In the genomic region with DNA sequence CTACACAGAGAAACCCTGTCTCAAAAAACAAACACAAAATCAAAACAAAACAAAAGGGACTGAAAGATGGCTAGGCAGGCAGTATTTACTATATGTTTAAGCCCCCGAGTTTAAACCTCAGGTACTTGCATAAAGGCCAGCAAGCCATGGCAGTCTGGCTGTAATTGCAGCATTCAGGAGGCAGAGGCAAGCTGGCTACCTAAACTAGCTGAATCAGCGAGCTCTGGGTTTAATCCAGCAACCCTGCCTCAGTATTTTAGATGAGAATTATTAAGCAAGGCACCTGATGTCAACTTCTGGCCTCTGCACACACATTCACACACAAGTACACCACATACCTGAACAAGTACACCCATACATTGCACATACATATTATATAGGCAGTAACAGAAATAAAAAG, we compare ENCODE assay signal across 9 mouse cellular contexts. TPM values are rescaled to one million over a fixed set of nuclear protein-coding genes. Genes with fewer than 3 reads are reported as not detected.
DNase-seq lines count a peak whose midpoint lies in the region; ATAC-seq lines count a peak whose summit lies in the region.
"Had no signal": no experiment of that assay in that cellular context is flagged by ENCODE, and none has a peak within 500 bp of the region (broad histone marks: within the 10 kb centered on the region; RNA-seq: fewer than 3 reads in every experiment).

No protein-coding gene starts in this region.

- WGBS in embryonic facial prominence, embryonic 14.5 days = 51% methylated on average over 2 of the region's 2 CpGs
- 56% methylated on average over 2 of the region's 2 CpGs for WGBS in midbrain, embryonic 14.5 days

- H3K4me1 ChIP-seq in embryonic facial prominence, embryonic 14.5 days (ENCODE audit: control insufficient read depth, insufficient read depth, low read length) = peaks cover 22% of the 10 kb centered on the region
- peaks cover 35% of the 10 kb centered on the region for H3K4me1 ChIP-seq in midbrain, embryonic 14.5 days (ENCODE audit: control insufficient read depth, insufficient read depth, low read length)

- peaks cover 51% of the 10 kb centered on the region for H3K36me3 ChIP-seq in embryonic facial prominence, embryonic 14.5 days (ENCODE audit: control insufficient read depth, insufficient read depth, low read length)
- H3K36me3 ChIP-seq in midbrain, embryonic 14.5 days (ENCODE audit: control insufficient read depth, insufficient read depth, low read length) = peaks cover 36% of the 10 kb centered on the region

- no peak overlapping the region for H3K4me3 ChIP-seq in embryonic facial prominence, embryonic 14.5 days (ENCODE audit: low read depth, low read length)
- no peak overlapping the region for H3K4me3 ChIP-seq in midbrain, embryonic 14.5 days (replicated peaks; ENCODE audit: low read depth, low read length)
- H3K4me3 ChIP-seq: erythroblast, embryonic 14.5 days had no signal

- H3K27me3 ChIP-seq in embryonic facial prominence, embryonic 14.5 days (replicated peaks; ENCODE audit: control insufficient read depth, insufficient read depth, low read length) = no peaks in the 10 kb centered on the region
- H3K27me3 ChIP-seq in midbrain, embryonic 14.5 days (ENCODE audit: control insufficient read depth, insufficient read depth, low read length) = no peaks in the 10 kb centered on the region

- peak overlapping the region; percentile 34; the same call in 1 of the 2 replicates for H3K4me2 ChIP-seq in embryonic facial prominence, embryonic 14.5 days (ENCODE audit: low read depth, low read length)
- peak overlapping the region; percentile 19; the same call in 1 of the 2 replicates for H3K4me2 ChIP-seq in midbrain, embryonic 14.5 days (ENCODE audit: low read length)

- H3K9me3 ChIP-seq in embryonic facial prominence, embryonic 14.5 days (ENCODE audit: control insufficient read depth, low read length) = no peaks in the 10 kb centered on the region
- no peaks in the 10 kb centered on the region for H3K9me3 ChIP-seq in midbrain, embryonic 14.5 days (ENCODE audit: control insufficient read depth, low read length)

- DNase-seq in kidney, adult 9 months = peak; percentile 77
- DNase-seq in kidney, postnatal 14 days = no peak
- peak; percentile 24 for DNase-seq in NIH3T3 (ENCODE audit: low read depth)
- DNase-seq in embryonic facial prominence, embryonic 14.5 days (ENCODE audit: low spot score) = no peak
- DNase-seq in midbrain, embryonic 14.5 days = no peak
- DNase-seq in layer of hippocampus, adult 18-20 months (ENCODE audit: low spot score in 2 of 2) = no peak

- H3K9ac ChIP-seq in embryonic facial prominence, embryonic 14.5 days (ENCODE audit: low read depth, low read length) = no peak overlapping the region; the same call in 1 of the 2 replicates
- peak overlapping the region; percentile 1; the same call in 1 of the 2 replicates for H3K9ac ChIP-seq in midbrain, embryonic 14.5 days (replicated peaks; ENCODE audit: low read length)

- H3K27ac ChIP-seq in embryonic facial prominence, embryonic 14.5 days (replicated peaks; ENCODE audit: low read depth, low read length) = no peak overlapping the region
- H3K27ac ChIP-seq in midbrain, embryonic 14.5 days (replicated peaks; ENCODE audit: low read depth, low read length) = no peak overlapping the region

- ATAC-seq in embryonic facial prominence, embryonic 14.5 days (ENCODE audit: low read depth) = no peak
- ATAC-seq in midbrain, embryonic 14.5 days (ENCODE audit: low FRiP score, low TSS enrichment) = no peak
- ATAC-seq in megakaryocyte progenitor cell, adult 5-6 weeks (replicated peaks; ENCODE audit: poor library complexity) = no peak
- ATAC-seq: inflammation-experienced regulatory T-cells, adult 6 months had no signal

RNA-seq across cellular contexts. Expression of gene Atp2a2, which starts 4.0 kb away (rescaled TPM):
- polyA plus RNA-seq in embryonic facial prominence, embryonic 14.5 days (2014; fragmentation: Nextera tagmentation; extraction: Ambion mirVana) = 47.6 and 52.6 TPM in 2 replicates
- polyA plus RNA-seq in midbrain, embryonic 14.5 days (2014; fragmentation: Nextera tagmentation; extraction: Ambion mirVana) = 46.5 and 59.3 TPM in 2 replicates
- 72.8 and 78.3 TPM in 2 replicates for total RNA-seq in megakaryocyte progenitor cell, adult 5-6 weeks (2015)
- 98.4 and 99.1 TPM in 2 replicates for total RNA-seq in megakaryocyte progenitor cell, adult 5-6 weeks (2017)
- total RNA-seq in layer of hippocampus, adult 18-20 months (2021) = 100 to 1,000 TPM; 601 to 621 TPM

Comparison
In these comparisons a context has a peak if more than half of its experiments do, and no peak if none do; other contexts are left out.
1. DNase-seq: peak in kidney, adult 9 months (single experiment) and NIH3T3 (single experiment); none in kidney, postnatal 14 days (single experiment), embryonic facial prominence, embryonic 14.5 days (single experiment), midbrain, embryonic 14.5 days (single experiment) and layer of hippocampus, adult 18-20 months (0 of 2).
2. RNA of gene Atp2a2, which starts 4.0 kb away (total RNA-seq): 601 to 621 TPM in layer of hippocampus, adult 18-20 months; 72.8 to 99.1 TPM in megakaryocyte progenitor cell, adult 5-6 weeks; every median in the first group is over 4 times any median in the second.